Mouse (Mus musculus) forebrain, embryonic 15.5 days (tissue): ENCODE measurements at regions not wholly inside any gene's neighbourhood (a gene's known extent, or its start where the extent isn't known, plus 50 kb on each side); places are given as distances from the start of the nearest gene placed in this dataset.

Source experiments
- ATAC-seq: fragments of 200-750 bp; cut with Nextera tagmentation; replicated peaks from 2 replicates; pipeline ENCODE4 v1.8.0; 2017; ENCODE audit warnings: mild to moderate bottlenecking, moderate TSS enrichment, moderate library complexity
- H3K27ac ChIP-seq: fragments of 300-500 bp; sonication (generic); replicated peaks from 2 replicates; pipeline ENCODE4 v1.5.1; 2015; ENCODE audit warnings: mild to moderate bottlenecking, inconsistent platforms
- H3K27me3 ChIP-seq: fragments of 300-500 bp; sonication (generic); 2 replicates; pipeline ENCODE4 v1.6.1; 2015; ENCODE audit warnings: inconsistent platforms
- H3K36me3 ChIP-seq: fragments of 300-500 bp; sonication (generic); 2 replicates; pipeline ENCODE4 v1.6.1; 2015; ENCODE audit warnings: mild to moderate bottlenecking, inconsistent platforms
- H3K4me1 ChIP-seq: fragments of 300-500 bp; sonication (generic); 2 replicates; pipeline ENCODE4 v1.6.1; 2015; ENCODE audit warnings: inconsistent platforms
- H3K4me2 ChIP-seq: fragments of 300-500 bp; sonication (generic); replicated peaks from 2 replicates; pipeline ENCODE4 v1.6.1; 2015; ENCODE audit warnings: mild to moderate bottlenecking, inconsistent platforms
- H3K4me3 ChIP-seq: fragments of 300-500 bp; sonication (generic); 2 replicates; pipeline ENCODE4 v1.5.1; 2015; ENCODE audit warnings: mild to moderate bottlenecking, inconsistent platforms
- H3K9ac ChIP-seq: fragments of 300-500 bp; sonication (generic); replicated peaks from 2 replicates; pipeline ENCODE4 v1.6.1; 2015; ENCODE audit warnings: mild to moderate bottlenecking, inconsistent platforms
- H3K9me3 ChIP-seq: fragments of 300-500 bp; sonication (generic); 2 replicates; pipeline ENCODE4 v1.6.1; 2016; ENCODE audit warnings: inconsistent platforms
- WGBS: fragments of 180-500 bp; shearing (Covaris S2); methylation state at CpG from one replicate; pipeline ENCODE4 v1.1.7; 2015; ENCODE audit warnings: mixed read lengths; 5-methylcytosine and 5-hydroxymethylcytosine counted together

GRCm38 (mm10) chr2:137594509-137594908, 478.1 kb upstream of the Jag1 start:
- no peaks in the 10 kb centered on the region for H3K27me3 ChIP-seq
- H3K9ac ChIP-seq: no peak overlapping the region
- no peak overlapping the region for H3K4me2 ChIP-seq
- no peak overlapping the region for H3K27ac ChIP-seq
- WGBS: 82% methylated on average over 4 of the region's 4 CpGs
- ATAC-seq: no peak
- no peaks in the 10 kb centered on the region for H3K9me3 ChIP-seq
- H3K4me1 ChIP-seq: no peaks in the 10 kb centered on the region
- H3K36me3 ChIP-seq: no peaks in the 10 kb centered on the region
- no peak overlapping the region for H3K4me3 ChIP-seq

GRCm38 (mm10) chr2:137591551-137591950, 475.1 kb upstream of the Jag1 start:
- H3K4me3 ChIP-seq: no peak overlapping the region
- H3K9me3 ChIP-seq: no peaks in the 10 kb centered on the region
- H3K27ac ChIP-seq: no peak overlapping the region
- 86% methylated on average over 1 of the region's 1 CpGs for WGBS
- no peaks in the 10 kb centered on the region for H3K4me1 ChIP-seq
- H3K36me3 ChIP-seq: no peaks in the 10 kb centered on the region
- no peak overlapping the region for H3K4me2 ChIP-seq
- H3K9ac ChIP-seq: no peak overlapping the region
- ATAC-seq: no peak
- H3K27me3 ChIP-seq: no peaks in the 10 kb centered on the region

- Histone ChIP-seq H3K36me3 (no peaks in the 10 kb centered on the region), H3K27me3 (no peaks in the 10 kb centered on the region), H3K4me1 (no peaks in the 10 kb centered on the region), H3K9ac (no peak overlapping the region), H3K4me2 (no peak overlapping the region), H3K4me3 (no peak overlapping the region), H3K9me3 (no peaks in the 10 kb centered on the region), H3K27ac (no peak overlapping the region)
- 37% methylated on average over 2 of the region's 2 CpGs for WGBS
- ATAC-seq: no peak
Observed at GRCm38 (mm10) chr2:137581491-137581890, 465.0 kb upstream of the Jag1 start.

- Histone ChIP-seq H3K4me2 (no peak overlapping the region), H3K9ac (no peak overlapping the region), H3K4me3 (no peak overlapping the region), H3K9me3 (no peaks in the 10 kb centered on the region), H3K4me1 (no peaks in the 10 kb centered on the region), H3K36me3 (no peaks in the 10 kb centered on the region), H3K27me3 (no peaks in the 10 kb centered on the region), H3K27ac (no peak overlapping the region)
- no peak for ATAC-seq
- WGBS: 73% methylated on average over 3 of the region's 3 CpGs
Observed at GRCm38 (mm10) chr2:137575750-137576149, 459.3 kb upstream of the Jag1 start.

- Histone ChIP-seq H3K27me3 (no peaks in the 10 kb centered on the region), H3K36me3 (no peaks in the 10 kb centered on the region), H3K4me3 (no peak overlapping the region), H3K9ac (no peak overlapping the region), H3K4me1 (no peaks in the 10 kb centered on the region), H3K9me3 (no peaks in the 10 kb centered on the region), H3K4me2 (no peak overlapping the region), H3K27ac (no peak overlapping the region)
- ATAC-seq: no peak
- WGBS: 50% methylated on average over 4 of the region's 4 CpGs
Observed at GRCm38 (mm10) chr2:137574845-137575449, 458.5 kb upstream of the Jag1 start.

GRCm38 (mm10) chr2:137571146-137571545, 454.7 kb upstream of the Jag1 start:
- Histone ChIP-seq H3K9me3 (no peaks in the 10 kb centered on the region), H3K4me2 (no peak overlapping the region), H3K9ac (no peak overlapping the region), H3K36me3 (no peaks in the 10 kb centered on the region), H3K27ac (no peak overlapping the region), H3K27me3 (no peaks in the 10 kb centered on the region), H3K4me3 (no peak overlapping the region), H3K4me1 (no peaks in the 10 kb centered on the region)
- WGBS: 92% methylated on average over 1 of the region's 1 CpGs
- ATAC-seq: no peak

GRCm38 (mm10) chr2:137566619-137567018, 450.2 kb upstream of the Jag1 start:
- ATAC-seq: no peak
- Histone ChIP-seq H3K4me3 (no peak overlapping the region), H3K36me3 (no peaks in the 10 kb centered on the region), H3K4me2 (no peak overlapping the region), H3K4me1 (no peaks in the 10 kb centered on the region), H3K27me3 (no peaks in the 10 kb centered on the region), H3K9ac (no peak overlapping the region), H3K27ac (no peak overlapping the region), H3K9me3 (no peaks in the 10 kb centered on the region)
- WGBS: 90% methylated on average over 3 of the region's 3 CpGs

- H3K27me3 ChIP-seq: no peaks in the 10 kb centered on the region
- no peaks in the 10 kb centered on the region for H3K4me1 ChIP-seq
- H3K27ac ChIP-seq: no peak overlapping the region
- ATAC-seq: no peak
- H3K9ac ChIP-seq: no peak overlapping the region
- H3K9me3 ChIP-seq: no peaks in the 10 kb centered on the region
- no peak overlapping the region for H3K4me3 ChIP-seq
- H3K36me3 ChIP-seq: no peaks in the 10 kb centered on the region
- H3K4me2 ChIP-seq: no peak overlapping the region
- 79% methylated on average over 5 of the region's 5 CpGs for WGBS
Observed at GRCm38 (mm10) chr2:137564064-137564624, 447.7 kb upstream of the Jag1 start.

GRCm38 (mm10) chr2:137560366-137560765, 443.9 kb upstream of the Jag1 start:
- Histone ChIP-seq H3K4me3 (no peak overlapping the region), H3K27me3 (no peaks in the 10 kb centered on the region), H3K36me3 (no peaks in the 10 kb centered on the region), H3K27ac (no peak overlapping the region), H3K4me1 (no peaks in the 10 kb centered on the region), H3K4me2 (no peak overlapping the region), H3K9me3 (no peaks in the 10 kb centered on the region), H3K9ac (no peak overlapping the region)
- WGBS: 31% methylated on average over 4 of the region's 4 CpGs
- peak; percentile 41; the same call in 1 of the 2 replicates for ATAC-seq

GRCm38 (mm10) chr2:137553871-137554270, 437.4 kb upstream of the Jag1 start:
- Histone ChIP-seq H3K4me3 (no peak overlapping the region), H3K36me3 (no peaks in the 10 kb centered on the region), H3K9me3 (no peaks in the 10 kb centered on the region), H3K27ac (no peak overlapping the region), H3K27me3 (no peaks in the 10 kb centered on the region), H3K9ac (no peak overlapping the region), H3K4me1 (no peaks in the 10 kb centered on the region), H3K4me2 (no peak overlapping the region)
- ATAC-seq: no peak
- 93% methylated on average over 2 of the region's 2 CpGs for WGBS

- Histone ChIP-seq H3K27me3 (no peaks in the 10 kb centered on the region), H3K4me1 (no peaks in the 10 kb centered on the region), H3K27ac (no peak overlapping the region), H3K36me3 (no peaks in the 10 kb centered on the region), H3K4me3 (no peak overlapping the region), H3K9ac (no peak overlapping the region), H3K4me2 (no peak overlapping the region), H3K9me3 (no peaks in the 10 kb centered on the region)
- ATAC-seq: no peak
- 59% methylated on average over 2 of the region's 2 CpGs for WGBS
Observed at GRCm38 (mm10) chr2:137536581-137536980, 420.1 kb upstream of the Jag1 start.

- H3K4me2 ChIP-seq: no peak overlapping the region
- H3K9ac ChIP-seq: no peak overlapping the region
- H3K27me3 ChIP-seq: no peaks in the 10 kb centered on the region
- H3K36me3 ChIP-seq: no peaks in the 10 kb centered on the region
- H3K27ac ChIP-seq: no peak overlapping the region
- whole genome bisulfite sequencing: 91% methylated on average over 2 of the region's 2 CpGs
- ATAC-seq: no peak
- H3K4me1 ChIP-seq: no peaks in the 10 kb centered on the region
- no peak overlapping the region for H3K4me3 ChIP-seq
- H3K9me3 ChIP-seq: no peaks in the 10 kb centered on the region
Observed at GRCm38 (mm10) chr2:137516271-137516670, 399.8 kb upstream of the Jag1 start.

GRCm38 (mm10) chr2:137515043-137515442, 398.6 kb upstream of the Jag1 start:
- ATAC-seq: no peak
- Histone ChIP-seq H3K4me2 (no peak overlapping the region), H3K36me3 (no peaks in the 10 kb centered on the region), H3K27me3 (no peaks in the 10 kb centered on the region), H3K27ac (no peak overlapping the region), H3K9ac (no peak overlapping the region), H3K4me1 (no peaks in the 10 kb centered on the region), H3K4me3 (no peak overlapping the region), H3K9me3 (no peaks in the 10 kb centered on the region)
- 85% methylated on average over 3 of the region's 3 CpGs for WGBS
